Mouse (Mus musculus): ENCODE data around the gene Slc7a4. TPM values are rescaled to one million over a fixed set of nuclear protein-coding genes. Genes with fewer than 3 reads are reported as not detected.

The Slc7a4 gene
- polyA plus RNA-seq (2011; ENCODE audit: insufficient read depth, insufficient read length, low read depth, missing spikeins) = 2.0 and 2.8 TPM in 2 replicates

DNA sequence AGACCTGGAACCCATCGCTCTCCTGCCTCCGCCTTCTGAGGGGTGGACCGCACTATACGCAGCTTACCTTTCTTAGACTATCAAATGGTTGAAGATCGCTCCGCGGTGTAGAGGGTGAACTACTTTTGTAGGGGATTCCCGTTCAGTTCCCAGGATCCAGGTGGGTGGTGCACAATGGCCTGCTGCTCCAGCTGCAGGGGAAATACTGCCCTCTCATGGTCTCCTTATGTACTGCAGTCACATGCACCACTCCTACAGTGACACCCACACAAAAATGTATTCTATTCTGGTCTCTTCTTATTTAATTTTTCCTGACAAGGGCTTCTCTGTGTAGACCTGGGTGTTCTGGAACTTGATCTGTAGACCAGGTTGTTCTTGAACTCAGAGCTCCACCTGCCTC lies at the start of gene Slc7a4:
Gene Slc7a4 (minus strand): TSS at position 151 of the 400 bp plus-strand sequence.
- Histone ChIP-seq H3K4me3 (ENCODE audit: low read depth, low read length) (peak within 1 kb of the TSS; percentile 16; the same call in 1 of the 2 replicates), H3K4me1 (ENCODE audit: control insufficient read depth, insufficient read depth, low read length) (no peaks in the 10 kb centered on the region), H3K9ac (ENCODE audit: low read depth, poor library complexity, severe bottlenecking) (no peak within 1 kb of the TSS), H3K27ac (ENCODE audit: insufficient read depth, low read length) (no peak within 1 kb of the TSS), H3K9me3 (replicated peaks; ENCODE audit: control insufficient read depth, insufficient read depth, low read length, poor library complexity, severe bottlenecking) (peaks cover under 1% of the 10 kb centered on the region; the same call in 1 of the 2 replicates), H3K27me3 (ENCODE audit: control insufficient read depth, insufficient read depth, low read length, poor library complexity, severe bottlenecking) (no peaks in the 10 kb centered on the region), H3K36me3 (ENCODE audit: control insufficient read depth, insufficient read depth, low read length, poor library complexity, severe bottlenecking) (no peaks in the 10 kb centered on the region)
- peak; percentile 89 for TF ChIP-seq CTCF (IDR thresholded peaks at IDR 0.05; ENCODE audit: low read depth, low read length)
- TF ChIP-seq EP300 (IDR thresholded peaks at IDR 0.05; ENCODE audit: insufficient read depth, low read depth, low read length) = no peak

DNA sequence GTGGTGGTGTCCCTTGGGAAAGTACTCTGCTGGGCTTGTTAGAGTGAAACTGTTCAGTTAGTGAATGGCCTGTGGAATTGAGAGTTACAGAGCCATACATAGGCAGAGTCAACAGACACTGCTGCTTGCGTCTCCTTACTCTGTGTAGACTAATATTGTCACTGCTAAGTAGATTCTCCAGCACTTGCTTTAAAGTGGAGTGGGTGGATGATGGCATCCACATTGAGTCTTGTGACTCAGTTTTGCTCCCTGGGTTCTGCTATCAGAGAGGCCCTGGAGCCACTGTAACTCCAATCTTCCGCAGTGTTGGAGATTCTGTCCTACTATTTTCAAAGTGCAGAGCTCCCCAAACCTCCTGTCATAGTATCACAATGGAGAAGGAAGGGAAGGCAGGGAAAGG lies 49.6 kb upstream of the Slc7a4 start:
- Histone ChIP-seq H3K9me3 (replicated peaks; ENCODE audit: control insufficient read depth, insufficient read depth, low read length, poor library complexity, severe bottlenecking) (no peaks in the 10 kb centered on the region), H3K36me3 (ENCODE audit: control insufficient read depth, insufficient read depth, low read length, poor library complexity, severe bottlenecking) (peaks cover 47% of the 10 kb centered on the region), H3K27me3 (ENCODE audit: control insufficient read depth, insufficient read depth, low read length, poor library complexity, severe bottlenecking) (no peaks in the 10 kb centered on the region), H3K27ac (ENCODE audit: insufficient read depth, low read length) (no peak overlapping the region), H3K4me3 (ENCODE audit: low read depth, low read length) (no peak overlapping the region), H3K9ac (ENCODE audit: low read depth, poor library complexity, severe bottlenecking) (no peak overlapping the region), H3K4me1 (ENCODE audit: control insufficient read depth, insufficient read depth, low read length) (no peaks in the 10 kb centered on the region)
- TF ChIP-seq EP300 (IDR thresholded peaks at IDR 0.05; ENCODE audit: insufficient read depth, low read depth, low read length) (no peak), CTCF (IDR thresholded peaks at IDR 0.05; ENCODE audit: low read depth, low read length) (no peak), POLR2A (IDR thresholded peaks at IDR 0.05; ENCODE audit: insufficient read depth, low read length) (no peak)

DNA sequence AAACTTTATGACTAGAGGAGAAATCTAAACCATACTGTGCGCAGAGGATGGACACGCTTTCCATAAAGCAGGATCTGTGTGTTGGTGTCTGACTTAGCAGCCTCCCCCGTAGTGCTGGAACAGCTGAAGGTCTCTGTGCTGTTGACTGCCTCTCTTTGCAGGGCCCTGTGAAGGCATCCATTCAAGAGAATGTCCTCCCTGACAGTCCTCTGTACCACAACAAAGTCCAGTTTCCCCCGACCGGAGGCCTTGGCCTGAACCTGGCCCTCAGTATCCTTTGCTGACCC lies 43.2 kb upstream of the Slc7a4 start:
- TF ChIP-seq CTCF (IDR thresholded peaks at IDR 0.05; ENCODE audit: low read depth, low read length) (no peak), EP300 (IDR thresholded peaks at IDR 0.05; ENCODE audit: insufficient read depth, low read depth, low read length) (no peak), POLR2A (IDR thresholded peaks at IDR 0.05; ENCODE audit: insufficient read depth, low read length) (no peak)
- Histone ChIP-seq H3K27ac (ENCODE audit: insufficient read depth, low read length) (no peak overlapping the region), H3K4me1 (ENCODE audit: control insufficient read depth, insufficient read depth, low read length) (no peaks in the 10 kb centered on the region), H3K4me3 (ENCODE audit: low read depth, low read length) (no peak overlapping the region), H3K9ac (ENCODE audit: low read depth, poor library complexity, severe bottlenecking) (no peak overlapping the region), H3K9me3 (replicated peaks; ENCODE audit: control insufficient read depth, insufficient read depth, low read length, poor library complexity, severe bottlenecking) (no peaks in the 10 kb centered on the region), H3K36me3 (ENCODE audit: control insufficient read depth, insufficient read depth, low read length, poor library complexity, severe bottlenecking) (peaks cover 73% of the 10 kb centered on the region), H3K27me3 (ENCODE audit: control insufficient read depth, insufficient read depth, low read length, poor library complexity, severe bottlenecking) (no peaks in the 10 kb centered on the region)

DNA sequence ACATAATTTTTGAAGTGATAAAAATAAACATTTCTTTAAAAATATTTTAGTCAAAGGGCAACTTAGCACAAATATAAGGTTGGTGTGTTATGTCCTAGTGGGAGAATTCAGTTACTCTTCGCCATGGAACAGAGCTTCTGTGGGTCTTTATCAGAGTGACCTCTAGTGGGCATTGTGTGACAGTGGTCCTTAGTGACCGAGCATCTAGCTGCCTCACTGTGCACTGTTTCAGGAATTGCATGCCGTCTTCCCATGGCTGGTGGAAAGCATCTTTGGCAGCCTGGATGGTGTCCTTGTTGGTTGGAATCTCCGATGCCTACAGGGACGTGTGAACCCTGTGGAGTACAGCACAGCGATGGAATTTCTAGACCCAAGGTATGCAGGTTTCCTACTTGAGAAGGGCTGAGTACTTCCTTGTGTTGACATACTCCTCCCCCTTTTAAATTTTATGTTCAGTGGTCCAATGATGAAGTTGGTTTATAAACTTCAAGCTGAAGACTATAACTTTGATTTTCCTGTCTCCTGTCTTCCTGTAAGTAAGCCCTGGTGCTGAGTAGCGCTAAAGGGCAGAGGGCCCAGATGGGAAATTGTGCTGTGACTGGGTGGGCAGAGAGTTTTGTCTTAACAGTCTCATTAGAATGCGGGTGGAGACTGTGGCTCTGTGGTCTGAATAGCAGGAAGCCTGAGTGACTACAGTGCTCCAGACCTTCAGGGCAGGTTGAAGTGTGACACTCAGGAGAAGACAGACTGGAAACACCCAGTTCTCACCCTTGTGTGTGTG lies 42.7 kb upstream of the Slc7a4 start:
- TF ChIP-seq CTCF (IDR thresholded peaks at IDR 0.05; ENCODE audit: low read depth, low read length) (peak; percentile 43), POLR2A (IDR thresholded peaks at IDR 0.05; ENCODE audit: insufficient read depth, low read length) (no peak), EP300 (IDR thresholded peaks at IDR 0.05; ENCODE audit: insufficient read depth, low read depth, low read length) (no peak)
- Histone ChIP-seq H3K9ac (ENCODE audit: low read depth, poor library complexity, severe bottlenecking) (no peak overlapping the region), H3K27ac (ENCODE audit: insufficient read depth, low read length) (no peak overlapping the region), H3K36me3 (ENCODE audit: control insufficient read depth, insufficient read depth, low read length, poor library complexity, severe bottlenecking) (peaks cover 72% of the 10 kb centered on the region), H3K9me3 (replicated peaks; ENCODE audit: control insufficient read depth, insufficient read depth, low read length, poor library complexity, severe bottlenecking) (no peaks in the 10 kb centered on the region), H3K4me3 (ENCODE audit: low read depth, low read length) (no peak overlapping the region), H3K27me3 (ENCODE audit: control insufficient read depth, insufficient read depth, low read length, poor library complexity, severe bottlenecking) (no peaks in the 10 kb centered on the region), H3K4me1 (ENCODE audit: control insufficient read depth, insufficient read depth, low read length) (no peaks in the 10 kb centered on the region)

DNA sequence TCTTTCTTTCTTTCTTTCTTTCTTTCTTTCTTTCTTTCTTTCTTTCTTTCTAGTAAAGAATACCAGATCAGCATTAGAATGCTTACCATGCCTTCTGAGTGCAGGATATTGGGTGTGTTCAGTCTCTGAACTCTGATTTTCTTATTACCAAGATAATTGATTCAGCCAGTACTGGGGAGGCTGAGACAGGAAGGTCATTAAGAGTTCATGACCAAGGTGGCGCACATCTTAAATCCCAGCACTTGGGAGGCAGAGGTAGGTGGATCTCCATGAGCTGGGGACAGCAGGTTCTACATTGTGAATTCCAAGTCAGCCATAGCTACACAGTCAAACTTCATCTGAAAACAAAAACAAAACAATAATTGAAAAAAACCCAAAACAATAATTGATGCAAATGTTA lies 38.9 kb upstream of the Slc7a4 start:
- Histone ChIP-seq H3K9ac (ENCODE audit: low read depth, poor library complexity, severe bottlenecking) (no peak overlapping the region), H3K27ac (ENCODE audit: insufficient read depth, low read length) (no peak overlapping the region), H3K4me3 (ENCODE audit: low read depth, low read length) (no peak overlapping the region), H3K9me3 (replicated peaks; ENCODE audit: control insufficient read depth, insufficient read depth, low read length, poor library complexity, severe bottlenecking) (no peaks in the 10 kb centered on the region), H3K27me3 (ENCODE audit: control insufficient read depth, insufficient read depth, low read length, poor library complexity, severe bottlenecking) (no peaks in the 10 kb centered on the region), H3K4me1 (ENCODE audit: control insufficient read depth, insufficient read depth, low read length) (peaks cover 3% of the 10 kb centered on the region), H3K36me3 (ENCODE audit: control insufficient read depth, insufficient read depth, low read length, poor library complexity, severe bottlenecking) (peaks cover 37% of the 10 kb centered on the region)
- TF ChIP-seq CTCF (IDR thresholded peaks at IDR 0.05; ENCODE audit: low read depth, low read length) = no peak
- no peak for TF ChIP-seq POLR2A (IDR thresholded peaks at IDR 0.05; ENCODE audit: insufficient read depth, low read length)
- TF ChIP-seq EP300 (IDR thresholded peaks at IDR 0.05; ENCODE audit: insufficient read depth, low read depth, low read length) = no peak

Data from ES-Bruce4 (cell line).